Mouse (Mus musculus) kidney, adult 9 months (tissue): ENCODE measurements around the gene Rpl13.
"Not testable (repeated sequence)": the region's sequence is repeated elsewhere in the genome, so short reads cannot be mapped to it uniquely, and the experiment has no call there.

Experiments used
- DNase-seq: peaks from one replicate; pipeline ENCODE4 v3.0.0; 2022

The Rpl13 gene

DNA sequence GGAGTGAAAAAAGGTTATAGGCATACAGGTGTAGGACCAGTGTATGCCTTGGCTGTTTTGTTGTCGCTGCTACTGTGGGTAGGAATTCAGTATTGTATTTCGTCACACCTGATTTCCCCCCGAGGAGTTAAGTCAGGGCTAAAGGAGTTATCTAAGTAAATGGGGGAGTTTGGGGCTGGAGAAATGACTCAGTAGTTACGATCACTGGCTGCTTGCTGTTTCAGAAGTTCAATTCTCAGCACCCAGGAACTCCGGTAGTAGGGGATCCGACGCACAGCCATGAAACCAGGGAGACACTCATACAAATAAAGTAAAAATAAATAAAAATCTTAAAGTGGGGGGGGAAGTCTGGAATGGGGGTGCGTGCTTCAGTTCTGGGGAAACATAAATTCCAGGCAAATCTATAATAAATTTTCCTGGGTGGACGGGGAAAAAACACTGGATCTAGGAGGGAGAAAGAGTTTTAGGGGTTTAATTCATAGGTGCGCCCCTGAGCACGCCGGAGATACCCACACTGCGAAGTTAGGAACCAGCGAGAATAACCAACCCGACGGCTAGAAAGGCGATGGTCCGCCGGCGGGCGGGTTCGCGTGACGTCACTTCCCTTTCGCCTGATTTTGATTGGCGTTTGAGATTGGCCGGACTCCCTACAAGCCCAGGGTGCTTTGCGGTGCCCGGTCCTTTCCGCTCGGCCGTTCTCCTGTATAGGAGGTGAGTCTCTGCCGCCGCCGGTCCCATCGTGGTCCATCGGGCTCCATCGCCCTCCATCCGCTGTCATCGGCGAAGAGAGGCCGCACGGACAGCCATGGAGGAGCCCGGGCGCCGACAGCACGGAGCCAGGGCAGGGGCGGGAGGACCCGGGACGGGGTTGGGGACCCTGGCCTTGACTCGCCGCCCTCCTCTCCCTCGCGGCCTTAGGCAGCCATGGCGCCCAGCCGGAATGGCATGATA lies at the start of gene Rpl13:
Gene Rpl13 (plus strand): TSS at position 616 of the 951 bp plus-strand sequence.
- DNase-seq, result peak; percentile 98

GRCm38 (mm10) chr8:123062721-123063120 lies 39.4 kb upstream of the Rpl13 start, which contains the start of gene Spg7:
Gene Spg7 (plus strand): TSS chr8:123062942.
- no peak for DNase-seq

GRCm38 (mm10) chr8:123064072-123064471 lies 38.1 kb upstream of the Rpl13 start:
- no peak for DNase-seq

DNA sequence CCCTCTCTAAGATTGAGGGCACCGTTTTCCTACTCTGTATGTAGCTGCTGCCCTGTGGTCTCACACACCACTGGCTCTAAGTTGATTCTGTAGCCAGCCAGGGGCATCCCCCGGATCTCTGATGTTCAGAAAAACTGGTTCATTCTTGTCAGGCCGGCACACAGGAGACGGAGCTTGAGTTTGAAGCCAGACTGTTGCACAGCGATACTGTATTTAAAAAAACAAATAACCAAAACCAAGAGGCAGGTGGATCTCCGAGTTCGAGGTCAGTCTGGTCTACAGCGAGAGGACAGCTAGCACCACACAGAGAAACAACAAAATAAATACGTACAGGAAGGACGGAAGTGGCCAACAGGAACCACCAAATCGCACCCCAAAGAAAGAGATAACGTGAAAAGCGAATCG lies 37.3 kb upstream of the Rpl13 start:
- DNase-seq, result no peak

- DNase-seq, result peak; percentile 96
These were observed 36.7 kb upstream of the Rpl13 start for GRCm38 (mm10) chr8:123065214-123066100.

- DNase-seq, result no peak
These were observed 36.0 kb upstream of the Rpl13 start for GRCm38 (mm10) chr8:123066101-123066683.

GRCm38 (mm10) chr8:123071176-123071575 lies 31.0 kb upstream of the Rpl13 start:
- no peak for DNase-seq

DNA sequence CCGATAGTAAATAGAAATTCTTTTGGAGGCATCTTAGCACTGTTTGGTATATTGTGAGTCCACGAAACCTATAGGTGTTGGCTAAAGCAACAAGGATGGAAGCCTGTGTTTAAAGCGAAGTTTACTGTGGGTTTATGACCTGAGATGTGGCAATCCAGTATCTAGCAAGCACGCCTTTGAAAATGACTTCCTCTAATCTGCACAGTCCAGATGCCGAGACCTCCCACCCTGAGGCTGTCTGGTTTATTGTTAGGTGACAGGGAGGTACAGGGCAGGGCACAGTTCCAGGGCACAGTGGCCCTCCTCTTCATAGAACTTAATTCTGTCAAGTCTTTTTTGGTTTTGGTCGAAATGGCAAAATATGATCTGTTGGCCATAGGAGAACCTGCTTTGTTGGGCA lies 24.9 kb upstream of the Rpl13 start:
- DNase-seq, result no peak

DNA sequence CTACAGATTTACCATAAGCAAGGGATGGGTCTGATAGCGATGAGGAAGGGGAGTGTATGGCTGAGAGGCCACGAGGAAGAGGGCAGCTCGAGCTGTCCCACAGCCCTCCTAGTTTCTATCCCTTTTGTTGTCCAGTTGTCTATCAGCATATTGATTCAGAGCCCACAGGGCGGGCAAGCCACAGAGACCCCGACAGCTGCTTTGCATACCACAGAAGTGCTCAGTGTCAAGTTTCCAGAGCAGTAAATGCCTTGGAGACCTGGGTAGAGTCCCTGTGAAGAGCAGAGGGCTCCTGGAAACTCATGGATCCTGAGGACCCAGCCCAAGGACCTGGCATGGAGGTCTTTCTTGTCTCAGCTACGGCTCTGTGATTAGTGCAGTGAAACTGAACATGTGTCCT lies 19.2 kb upstream of the Rpl13 start:
- DNase-seq, result no peak

- DNase-seq, result no peak
These were observed 18.5 kb upstream of the Rpl13 start for GRCm38 (mm10) chr8:123083610-123084009.

DNA sequence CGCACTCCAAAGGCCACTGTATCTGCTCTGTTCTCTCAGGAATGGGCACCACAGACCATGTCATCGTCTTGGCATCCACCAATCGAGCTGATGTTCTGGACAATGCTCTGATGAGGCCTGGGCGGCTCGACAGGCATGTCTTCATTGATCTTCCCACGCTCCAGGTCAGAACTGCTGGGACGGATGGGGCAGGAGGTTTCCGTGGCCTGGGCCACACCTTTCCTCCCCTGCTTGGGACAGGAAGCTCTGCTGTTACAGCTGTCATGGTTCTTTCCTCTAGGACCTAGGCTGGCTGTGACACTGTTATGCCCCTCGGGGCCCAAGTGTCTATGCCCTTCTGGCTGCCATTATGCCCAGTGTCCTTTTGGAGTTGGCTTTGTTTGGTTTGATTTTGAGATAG lies 14.9 kb upstream of the Rpl13 start:
- DNase-seq, result no peak

DNA sequence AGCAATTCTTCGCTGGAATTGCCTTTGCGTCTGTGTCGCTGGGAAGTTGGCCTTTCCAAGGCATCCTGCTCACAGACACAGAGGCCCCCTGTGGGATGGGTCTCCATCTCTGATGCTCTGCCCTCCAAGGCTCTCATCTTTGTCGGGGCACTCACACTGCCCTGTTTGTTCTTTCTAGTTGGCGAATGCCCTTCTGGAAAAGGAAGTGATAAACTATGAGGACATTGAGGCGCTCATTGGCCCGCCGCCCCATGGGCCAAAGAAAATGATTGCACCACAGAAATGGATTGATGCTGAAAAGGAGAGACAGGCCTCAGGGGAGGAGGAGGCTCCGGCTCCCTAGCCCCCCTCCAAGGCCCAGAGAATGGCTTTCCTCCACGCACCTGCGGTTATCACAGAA lies 4.9 kb upstream of the Rpl13 start:
- DNase-seq, result no peak

DNA sequence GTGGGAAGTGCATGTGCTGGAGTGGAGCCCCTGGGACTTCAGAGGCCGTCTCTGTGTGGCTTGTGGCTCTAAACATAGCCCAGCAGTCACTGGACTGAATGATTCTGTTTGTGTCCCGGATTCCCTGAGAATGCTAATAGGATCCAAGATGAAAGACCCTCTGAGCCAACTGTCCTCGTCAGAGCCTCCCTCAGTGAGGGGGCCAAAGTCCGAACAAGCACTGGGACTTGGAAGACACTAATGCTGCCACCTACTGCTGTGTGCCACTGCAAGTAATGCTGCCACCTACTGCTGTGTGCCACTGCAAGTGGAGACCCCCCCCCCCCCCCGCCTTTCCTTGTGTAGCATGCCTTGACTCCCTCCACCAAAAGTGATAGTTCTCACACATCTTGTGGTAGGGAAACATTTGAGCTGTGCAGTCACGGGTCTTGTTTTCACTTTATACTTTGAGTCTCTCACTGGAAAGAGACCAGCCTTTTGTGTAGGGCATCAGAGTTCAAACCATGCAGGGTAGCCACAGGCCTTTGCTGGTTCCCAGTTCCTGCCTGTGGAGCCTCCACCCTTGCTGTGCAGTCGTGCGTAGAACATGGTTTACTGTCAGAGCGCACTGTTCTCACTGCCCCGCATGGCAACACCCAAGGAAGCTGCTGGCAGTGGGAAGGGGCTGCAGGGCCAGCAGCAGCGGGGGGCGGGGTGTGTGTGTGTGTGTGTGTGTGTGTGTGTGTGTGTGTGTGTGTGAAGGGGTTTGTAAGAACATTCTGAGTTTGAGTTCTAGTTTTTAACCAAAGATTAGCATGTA lies 4.2 kb upstream of the Rpl13 start:
- peak; percentile 47 for DNase-seq

- DNase-seq, result no peak
These were observed 1.9 kb upstream of the Rpl13 start for GRCm38 (mm10) chr8:123100288-123100687.

DNA sequence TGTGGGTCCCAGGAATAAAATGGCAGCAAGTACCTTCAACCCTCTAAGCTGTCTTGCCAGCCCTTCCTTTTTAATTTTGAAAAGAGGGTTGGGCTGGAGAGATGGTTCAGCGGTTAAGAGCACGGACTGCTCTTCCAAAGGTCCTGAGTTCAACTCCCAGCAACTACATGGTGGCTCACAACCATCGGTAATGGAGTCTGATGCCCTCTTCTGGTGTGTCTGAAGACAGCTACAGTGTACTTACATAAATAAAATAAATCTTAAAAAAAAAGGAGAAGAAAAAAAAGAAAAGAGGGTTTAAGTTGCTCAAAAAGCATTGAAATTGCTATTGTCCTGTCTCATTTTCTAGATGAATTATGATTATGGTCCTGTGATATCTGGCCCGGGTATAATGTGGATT lies 906 bp upstream of the Rpl13 start:
- no peak for DNase-seq

DNA sequence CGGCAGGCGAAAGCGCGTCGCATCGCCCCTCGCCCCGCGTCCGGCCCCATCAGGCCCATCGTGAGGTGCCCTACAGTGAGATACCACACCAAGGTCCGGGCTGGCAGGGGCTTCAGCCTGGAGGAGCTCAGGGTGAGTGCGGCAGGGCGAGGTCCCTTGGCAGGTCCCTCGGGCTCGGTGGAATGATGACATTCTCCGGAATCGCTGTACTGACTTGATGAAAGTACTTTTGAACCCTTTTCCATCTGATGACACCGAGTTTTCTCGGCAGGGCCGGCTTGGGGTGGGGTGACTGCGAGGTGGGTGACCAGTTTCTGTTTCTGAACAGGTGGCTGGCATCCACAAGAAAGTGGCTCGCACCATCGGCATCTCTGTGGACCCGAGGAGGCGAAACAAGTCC lies 705 bp downstream of the Rpl13 start:
- DNase-seq, result not testable (repeated sequence)

DNA sequence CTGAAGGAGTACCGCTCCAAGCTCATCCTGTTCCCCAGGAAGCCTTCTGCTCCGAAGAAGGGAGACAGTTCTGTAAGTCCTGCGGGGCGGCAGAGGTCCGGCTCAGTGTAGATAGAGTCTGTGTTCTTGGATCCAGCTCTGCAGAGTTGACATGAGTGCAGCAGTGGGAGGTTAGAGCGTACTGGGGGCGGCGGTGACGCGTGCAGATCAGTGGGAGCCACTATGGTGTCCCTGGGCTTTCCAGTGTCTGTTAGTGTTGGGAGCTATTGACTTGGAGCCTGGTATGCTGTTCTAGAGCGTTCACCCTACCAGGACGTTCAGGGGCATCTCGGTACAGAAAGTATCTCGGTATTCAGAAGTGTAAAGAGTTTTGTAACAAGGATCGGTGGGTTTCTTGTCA lies 1.1 kb downstream of the Rpl13 start:
- no peak for DNase-seq

GRCm38 (mm10) chr8:123104046-123104767 lies 2.1 kb downstream of the Rpl13 start:
- DNase-seq, result no peak

DNA sequence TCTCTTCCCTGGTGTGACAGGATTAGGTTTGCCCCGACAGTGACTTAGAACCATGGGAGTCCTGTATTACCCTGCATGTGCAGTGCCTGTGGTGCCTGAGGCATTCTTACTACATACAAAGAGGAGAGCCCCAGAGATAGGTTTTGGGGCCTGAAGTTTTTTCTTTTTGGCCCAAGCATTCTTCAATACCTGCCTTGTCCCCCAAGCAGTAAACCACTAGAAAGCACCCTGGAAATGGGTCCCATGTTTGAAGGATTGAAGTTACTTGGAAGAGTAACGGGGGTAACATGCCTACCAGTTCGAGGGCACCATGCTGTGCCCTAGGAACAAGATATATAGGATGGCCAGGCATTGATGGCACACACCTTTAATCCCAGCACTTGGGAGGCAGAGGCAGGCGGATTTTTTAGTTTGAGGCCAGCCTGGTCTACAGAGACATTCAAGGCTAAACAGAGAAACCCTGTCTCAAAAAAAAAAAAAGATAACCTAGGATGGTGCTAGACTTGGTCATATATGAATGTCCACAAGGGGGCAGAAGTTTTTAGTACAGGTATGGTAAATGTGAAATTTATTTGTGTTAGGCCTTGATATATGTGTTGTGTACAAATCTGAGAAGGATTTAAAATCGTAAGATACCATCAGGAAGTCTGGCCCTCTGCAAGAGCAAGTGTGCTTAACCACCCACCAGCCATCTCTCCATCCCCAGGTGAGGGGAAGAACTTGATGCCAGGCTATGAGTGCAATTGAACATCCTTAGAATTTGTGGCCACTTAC lies 3.6 kb downstream of the Rpl13 start:
- peak; percentile 56 for DNase-seq

DNA sequence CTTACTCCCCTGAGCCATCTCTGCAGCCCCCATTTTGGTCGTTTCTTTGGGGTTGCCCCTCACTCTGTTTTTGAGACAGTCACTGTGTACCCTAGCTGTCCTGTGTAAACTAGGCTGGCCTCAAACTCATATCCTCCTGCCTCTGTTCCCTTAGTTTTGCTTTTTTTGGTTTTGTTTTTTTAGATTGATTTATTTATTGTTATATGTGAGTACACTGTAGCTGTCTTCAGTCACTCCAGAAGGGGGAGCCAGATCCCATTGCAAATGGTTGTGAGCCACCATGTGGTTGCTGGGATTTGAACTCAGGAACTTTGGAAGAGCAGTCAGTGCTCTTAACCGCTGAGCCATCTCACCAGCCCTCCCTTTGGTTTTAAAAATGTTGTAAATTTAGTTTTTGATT lies 4.4 kb downstream of the Rpl13 start:
- DNase-seq, result peak; percentile 36

DNA sequence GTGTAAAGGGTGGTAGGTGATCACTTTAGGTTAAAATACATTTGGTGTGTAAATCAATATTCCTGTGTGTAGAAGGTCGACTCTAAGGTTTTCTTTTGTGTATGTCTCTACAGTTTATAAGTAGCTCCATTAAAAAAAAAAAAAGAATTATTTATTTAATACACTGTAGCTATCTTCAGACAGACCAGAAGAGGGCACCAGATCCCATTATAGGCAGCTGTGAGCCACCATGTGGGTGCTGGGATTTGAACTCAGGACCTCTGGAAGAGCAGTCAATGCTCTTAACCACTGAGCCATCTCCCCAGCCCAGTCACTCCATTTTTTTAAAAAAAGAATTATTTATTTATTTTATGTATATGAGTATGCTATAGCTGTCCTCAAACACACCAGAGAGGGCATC lies 5.9 kb downstream of the Rpl13 start:
- DNase-seq, result no peak
